Mouse (Mus musculus) cerebellum, adult 11-12 months (tissue): ENCODE data around the gene Iars.
"Not testable (repeated sequence)": the region's sequence is repeated elsewhere in the genome, so short reads cannot be mapped to it uniquely, and the experiment has no call there.

Source experiments
- DNase-seq: peaks from one replicate; pipeline ENCODE4 v3.0.0; 2022

Iars gene

GRCm38 (mm10) chr13:49741285-49742040 is 59.6 kb downstream of the Iars start:
- no peak for DNase-seq

GRCm38 (mm10) chr13:49756591-49756990 is 74.7 kb downstream of the Iars start:
- no peak for DNase-seq

GRCm38 (mm10) chr13:49757966-49758365 is 76.1 kb downstream of the Iars start:
- DNase-seq = no peak

- DNase-seq = no peak
Observed at GRCm38 (mm10) chr13:49760675-49761074, 78.8 kb downstream of the Iars start.

GRCm38 (mm10) chr13:49762208-49762607 is 80.3 kb downstream of the Iars start:
- no peak for DNase-seq

- no peak for DNase-seq
Observed at GRCm38 (mm10) chr13:49765306-49765705, 83.4 kb downstream of the Iars start.

GRCm38 (mm10) chr13:49766269-49766668 is 84.4 kb downstream of the Iars start:
- no peak for DNase-seq

- DNase-seq = no peak
Observed at GRCm38 (mm10) chr13:49768048-49768447, 86.1 kb downstream of the Iars start.

- no peak for DNase-seq
Observed at GRCm38 (mm10) chr13:49769111-49769510, 87.2 kb downstream of the Iars start.

GRCm38 (mm10) chr13:49771536-49771935 is 89.6 kb downstream of the Iars start:
- not testable (repeated sequence) for DNase-seq
